Mouse (Mus musculus): ENCODE data around the gene Gfra1. TPM values are rescaled to one million over a fixed set of nuclear protein-coding genes. Genes with fewer than 3 reads are reported as not detected.

Gene Gfra1
- 0.14 and 1.1 TPM in 2 replicates for polyA plus RNA-seq (2012; rRNA removed; ENCODE audit: low replicate concordance)

DNA sequence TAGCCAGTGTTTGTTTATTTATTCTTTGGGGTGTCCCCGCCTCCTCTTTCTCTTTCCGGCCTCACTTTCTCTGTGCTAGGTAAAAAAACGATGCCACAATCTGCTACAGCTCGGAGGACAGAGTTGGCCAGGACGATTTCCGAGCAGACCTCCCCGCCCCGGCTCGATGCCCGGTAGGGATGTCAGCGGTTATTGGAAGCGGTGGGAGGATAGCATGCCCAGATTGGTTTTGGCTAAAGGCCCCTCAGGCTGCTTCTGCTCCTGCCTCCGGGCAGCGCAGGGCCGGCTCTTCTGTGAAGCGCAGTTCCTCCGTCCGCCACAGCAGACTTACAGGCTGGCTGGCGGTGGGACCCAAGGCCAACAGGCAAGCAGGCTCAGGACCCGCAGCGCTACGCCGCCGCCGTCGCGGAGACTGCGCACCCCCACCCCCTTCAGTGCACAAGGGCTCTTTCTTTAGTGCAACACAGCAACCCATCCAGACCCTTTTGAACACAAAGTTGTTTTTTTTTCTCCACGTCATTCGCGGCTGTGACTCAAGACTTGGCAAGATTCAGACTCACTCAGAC, at the start of gene Gfra1:
Gfra1 (minus strand) TSS at position 414 of the 566 bp plus-strand sequence.

Other genes with a start within 250 kb of the Gfra1 start
- not detected in 2 replicates for gene Ccdc172, start 56.1 kb upstream of the Gfra1 start, polyA plus RNA-seq (2012; rRNA removed; ENCODE audit: low replicate concordance)
- gene Pnlip, start 196.6 kb upstream of the Gfra1 start, polyA plus RNA-seq (2012; rRNA removed; ENCODE audit: low replicate concordance): 2.1 and 1,796 TPM in 2 replicates

Data from duodenum, adult 2 months (tissue).